Mouse (Mus musculus): Measurements from ENCODE around the gene Mlh1.

GRCm38 (mm10) chr9:111313299-111313698 is 41.7 kb upstream of the Mlh1 start:
- no peak for TF ChIP-seq POLR2A (IDR thresholded peaks at IDR 0.05; ENCODE audit: low read depth, low read length)
- TF ChIP-seq CTCF (IDR thresholded peaks at IDR 0.05; ENCODE audit: borderline replicate concordance, insufficient read depth, low read length): no peak
